8 mouse cellular contexts compared by ENCODE assay signal in the genomic region with DNA sequence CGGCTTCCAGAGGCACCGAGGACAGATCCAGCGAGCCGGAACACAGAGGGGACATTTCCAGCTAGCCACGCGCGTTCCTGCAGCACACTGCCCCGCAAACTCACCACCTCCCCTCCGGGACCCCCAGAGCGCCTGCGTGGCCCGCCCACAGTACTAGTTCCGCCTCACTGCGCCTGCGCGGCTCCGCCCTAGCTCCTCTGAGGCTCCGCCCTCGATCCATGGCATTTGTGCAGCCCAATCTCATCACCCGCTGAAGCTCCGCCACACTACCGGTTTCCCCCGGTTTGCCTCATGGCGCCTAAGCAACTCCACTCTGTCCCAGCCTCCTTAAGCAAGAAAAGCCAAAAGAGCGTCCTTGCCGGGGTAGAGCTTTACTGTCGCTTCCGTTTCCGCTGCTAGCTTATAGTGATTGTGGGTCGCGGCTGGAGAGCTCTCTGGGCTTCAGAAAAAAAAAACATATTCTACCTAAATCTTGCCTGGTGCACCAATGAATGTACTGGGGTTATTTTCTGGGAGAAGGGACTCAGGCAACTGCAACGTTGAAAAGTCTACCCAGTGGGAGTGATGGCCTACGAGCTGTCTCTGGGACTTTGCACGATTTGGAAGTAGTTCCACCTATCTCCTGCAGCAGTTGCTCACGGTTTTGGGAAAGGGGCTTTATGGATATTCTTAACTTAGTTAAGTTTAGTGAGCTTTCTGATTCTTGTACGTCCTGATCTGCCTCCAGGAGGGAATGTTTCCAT. TPM values are rescaled to one million over a fixed set of nuclear protein-coding genes. Genes with fewer than 3 reads are reported as not detected.
DNase-seq lines count a peak whose midpoint lies in the region; ATAC-seq and TF ChIP-seq lines count a peak whose summit lies in the region.

Cdpf1 (minus strand) TSS at position 163 of the 743 bp plus-strand sequence.

- H3K4me1 ChIP-seq in embryonic facial prominence, embryonic 13.5 days = peaks cover 13% of the 10 kb centered on the region
- H3K4me1 ChIP-seq in heart, adult 2 months (ENCODE audit: control insufficient read depth, insufficient read depth, low read length) = peaks cover 3% of the 10 kb centered on the region
- H3K4me1 ChIP-seq in limb, embryonic 13.5 days = peaks cover 9% of the 10 kb centered on the region
- peaks cover 9% of the 10 kb centered on the region for H3K4me1 ChIP-seq in midbrain, embryonic 16.5 days (ENCODE audit: control insufficient read depth, insufficient read depth, low read length)

- intact Hi-C loops in heart, adult 2 months (cut with DNase I) = loop anchor here (1.0 to 5.0 kb wide), 6 partner anchors 21 to 199 kb away; partner anchors contain the start of genes Gtse1, Trmu and Ttc38

- TF ChIP-seq CTCF in heart, adult 2 months (IDR thresholded peaks at IDR 0.05) = peak; percentile 18

- peak within 1 kb of the TSS; percentile 90 for H3K4me2 ChIP-seq in embryonic facial prominence, embryonic 13.5 days
- peak within 1 kb of the TSS; percentile 90 for H3K4me2 ChIP-seq in limb, embryonic 13.5 days (replicated peaks)
- peak within 1 kb of the TSS; percentile 88 for H3K4me2 ChIP-seq in midbrain, embryonic 16.5 days (ENCODE audit: low read length)

- no peaks in the 10 kb centered on the region for H3K79me2 ChIP-seq in heart, adult 2 months (replicated peaks; ENCODE audit: control insufficient read depth, insufficient read depth, low read length)

- H3K27me3 ChIP-seq in embryonic facial prominence, embryonic 13.5 days = no peaks in the 10 kb centered on the region; the same call in 1 of the 2 replicates
- no peaks in the 10 kb centered on the region for H3K27me3 ChIP-seq in heart, adult 2 months (ENCODE audit: control insufficient read depth, insufficient read depth, low read length)
- H3K27me3 ChIP-seq in limb, embryonic 13.5 days = no peaks in the 10 kb centered on the region
- no peaks in the 10 kb centered on the region for H3K27me3 ChIP-seq in midbrain, embryonic 16.5 days (ENCODE audit: control insufficient read depth, insufficient read depth, low read depth, low read length)

- 0 out of 2 replicates have a peak, but pooled peaks cover 3% of the 10 kb centered on the region for H3K9me3 ChIP-seq in embryonic facial prominence, embryonic 13.5 days
- H3K9me3 ChIP-seq in limb, embryonic 13.5 days = 0 out of 2 replicates have a peak, but pooled peaks cover under 1% of the 10 kb centered on the region
- H3K9me3 ChIP-seq in midbrain, embryonic 16.5 days (replicated peaks; ENCODE audit: control insufficient read depth, low read length, poor library complexity, severe bottlenecking) = no peaks in the 10 kb centered on the region

- H3K4me3 ChIP-seq in embryonic facial prominence, embryonic 13.5 days = peak within 1 kb of the TSS; percentile 76
- H3K4me3 ChIP-seq in heart, adult 2 months = peak within 1 kb of the TSS; percentile 78
- H3K4me3 ChIP-seq in limb, embryonic 13.5 days = peak within 1 kb of the TSS; percentile 78
- H3K4me3 ChIP-seq in midbrain, embryonic 16.5 days (ENCODE audit: low read depth, low read length) = peak within 1 kb of the TSS; percentile 80

- TF ChIP-seq POLR2A in heart, adult 2 months (IDR thresholded peaks at IDR 0.05; ENCODE audit: insufficient read depth, low read depth, low read length) = peak; percentile 98

- no peaks in the 10 kb centered on the region for H3K36me3 ChIP-seq in embryonic facial prominence, embryonic 13.5 days
- no peaks in the 10 kb centered on the region for H3K36me3 ChIP-seq in heart, adult 2 months (ENCODE audit: control insufficient read depth, insufficient read depth, low read length)
- no peaks in the 10 kb centered on the region for H3K36me3 ChIP-seq in limb, embryonic 13.5 days
- H3K36me3 ChIP-seq in midbrain, embryonic 16.5 days (ENCODE audit: control insufficient read depth, insufficient read depth, low read length) = no peaks in the 10 kb centered on the region

- TF ChIP-seq EP300 in heart, adult 2 months (IDR thresholded peaks at IDR 0.05; ENCODE audit: insufficient read depth, low read depth, low read length) = peak; percentile 51; the same call in 1 of the 2 replicates

- ATAC-seq in embryonic facial prominence, embryonic 13.5 days (ENCODE audit: insufficient number of reproducible peaks, insufficient read depth, low FRiP score, low TSS enrichment, low read depth) = peak; percentile 90
- ATAC-seq in limb, embryonic 13.5 days (ENCODE audit: low FRiP score, low read depth) = peak; percentile 96
- ATAC-seq in midbrain, embryonic 16.5 days = peak; percentile 94

- peak within 1 kb of the TSS; percentile 89 for H3K27ac ChIP-seq in embryonic facial prominence, embryonic 13.5 days
- peak within 1 kb of the TSS; percentile 97 for H3K27ac ChIP-seq in heart, adult 2 months
- peak within 1 kb of the TSS; percentile 81 for H3K27ac ChIP-seq in limb, embryonic 13.5 days
- peak within 1 kb of the TSS; percentile 93 for H3K27ac ChIP-seq in midbrain, embryonic 16.5 days (ENCODE audit: low read length)

- peak within 1 kb of the TSS; percentile 87 for H3K9ac ChIP-seq in embryonic facial prominence, embryonic 13.5 days
- peak within 1 kb of the TSS; percentile 78 for H3K9ac ChIP-seq in heart, adult 2 months (ENCODE audit: low read depth, low read length)
- H3K9ac ChIP-seq in limb, embryonic 13.5 days = peak within 1 kb of the TSS; percentile 83
- H3K9ac ChIP-seq in midbrain, embryonic 16.5 days (ENCODE audit: low read depth, low read length) = peak within 1 kb of the TSS; percentile 86

- WGBS in embryonic facial prominence, embryonic 13.5 days = 2% methylated on average over 36 of the region's 36 CpGs
- 2% methylated on average over 36 of the region's 36 CpGs for WGBS in heart, adult 2 months
- 3% methylated on average over 36 of the region's 36 CpGs for WGBS in limb, embryonic 13.5 days
- WGBS in midbrain, embryonic 16.5 days = 2% methylated on average over 32 of the region's 36 CpGs

- peak; percentile 93 for DNase-seq in 3134 (ENCODE audit: extremely low read depth, insufficient read length, low spot score)
- peak; percentile 99 to 100 for DNase-seq in adrenal gland, postnatal 36 days
- peak; percentile 99 to 100 for DNase-seq in heart, adult 2 months
- DNase-seq in kidney, adult 8-10 months = peak; percentile 98 to 99
- peak; percentile 99 for DNase-seq in spleen, postnatal 10 days (ENCODE audit: low spot score in 2 of 2)

RNA-seq across cellular contexts. Expression of gene Cdpf1, which starts in this region (rescaled TPM):
- 10 to 100 TPM; 15.3 to 27.0 TPM for total RNA-seq in adrenal gland, postnatal 36 days (2021)
- 22.0 and 29.4 TPM in 2 replicates for polyA plus RNA-seq in embryonic facial prominence, embryonic 13.5 days (2015; fragmentation: Nextera tagmentation; extraction: Ambion mirVana)
- total RNA-seq in heart, adult 2 months (2021) = 10 to 100 TPM; 31.6 to 37.3 TPM
- 36.4 and 42.6 TPM in 2 replicates for polyA plus RNA-seq in heart, adult 2 months (2012; rRNA removed)
- 25.8 and 27.7 TPM in 2 replicates for polyA plus RNA-seq in limb, embryonic 13.5 days (2015; fragmentation: Nextera tagmentation; extraction: Ambion mirVana)
- polyA plus RNA-seq in midbrain, embryonic 16.5 days (2015; fragmentation: Nextera tagmentation; extraction: Ambion mirVana) = 18.9 and 26.3 TPM in 2 replicates

Comparison
In these comparisons a context has a peak if more than half of its experiments do, and no peak if none do; other contexts are left out.
1. Peak in every context shown above with its lines: DNase-seq, ATAC-seq, H3K4me3 ChIP-seq and H3K27ac ChIP-seq.